Mouse (Mus musculus): ENCODE data around the gene Smurf2.

Gene Smurf2

DNA sequence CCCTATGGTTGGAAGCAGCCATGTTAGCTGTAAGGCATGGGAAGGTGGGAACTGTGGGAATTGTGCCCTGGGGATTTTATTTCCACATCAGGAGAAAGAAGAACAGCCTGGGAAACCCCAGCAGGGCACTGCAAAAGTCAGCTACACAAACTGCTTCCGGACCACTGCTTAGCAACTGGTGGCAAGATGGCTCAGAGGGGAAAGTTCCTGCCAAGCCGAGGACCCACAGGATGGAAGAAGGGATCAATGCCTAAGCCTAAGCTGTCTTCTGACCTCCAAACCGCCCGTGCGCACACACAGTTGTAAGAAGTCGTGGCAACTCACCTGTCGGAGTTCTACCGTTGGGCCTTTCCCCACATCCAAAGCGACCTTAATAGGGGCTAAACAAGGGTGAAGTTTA lies 147.5 kb downstream of the Smurf2 start:
- 95% methylated on average over 9 of the region's 9 CpGs for WGBS

DNA sequence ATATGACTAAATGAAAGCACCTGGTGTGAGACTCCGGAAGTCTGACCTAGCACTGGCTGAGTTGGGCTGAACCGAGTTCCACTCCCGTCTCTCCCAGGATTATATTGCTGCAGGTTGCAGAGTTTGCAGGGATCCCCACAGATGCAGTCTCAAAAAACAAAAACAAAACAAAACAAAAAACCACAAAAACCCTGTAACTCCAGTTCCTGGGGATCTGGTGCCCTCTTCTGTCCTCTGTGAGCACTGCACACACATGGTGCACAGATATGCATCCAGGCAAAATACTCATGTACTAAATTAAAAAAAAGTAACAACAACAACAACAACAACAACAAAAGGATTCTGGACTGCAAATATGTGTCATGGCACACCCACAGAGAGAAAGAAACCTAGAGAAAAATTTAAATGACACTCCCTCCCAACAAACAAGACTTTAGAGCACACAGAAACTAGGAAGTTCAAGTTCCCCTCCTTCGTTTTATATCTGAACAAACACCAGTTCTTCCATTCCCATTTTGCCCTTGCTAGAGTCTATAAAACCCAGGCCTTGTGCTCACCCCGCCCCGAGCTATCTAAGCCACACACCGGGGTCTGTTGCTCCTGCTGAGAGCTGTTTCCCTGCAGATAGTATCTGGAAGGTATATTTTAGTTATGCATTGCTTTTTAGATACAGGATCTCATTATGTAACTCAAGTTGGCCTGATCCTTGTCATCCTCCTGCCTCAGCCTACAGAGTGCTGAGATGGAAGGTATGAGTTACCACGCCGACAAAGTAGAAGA lies 150.1 kb downstream of the Smurf2 start:
- 93% methylated on average over 9 of the region's 9 CpGs for WGBS
